Mouse (Mus musculus): Measurements from ENCODE around the gene P4htm.

P4htm gene

DNA sequence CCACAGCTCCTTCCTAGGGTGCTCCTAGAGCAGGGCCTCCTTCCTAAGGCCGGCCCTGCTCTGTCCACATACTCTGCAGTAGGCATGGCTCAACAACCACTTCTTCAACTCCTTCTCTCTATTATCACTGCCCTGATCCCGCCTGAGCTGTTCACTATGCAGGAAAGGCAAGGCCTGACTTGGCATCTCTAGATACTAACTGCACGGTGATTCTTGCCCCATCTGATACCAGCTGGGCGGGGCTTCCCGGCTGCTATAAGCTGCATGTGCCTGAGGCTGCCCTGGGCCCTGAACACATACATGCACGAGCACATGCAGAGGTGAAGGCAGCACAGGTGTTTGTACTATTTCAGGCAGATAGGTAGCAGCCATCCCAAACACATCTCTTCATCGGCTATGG, 33.3 kb downstream of the P4htm start:
- in situ Hi-C loops (cut with MboI, MseI) = loop anchor here in 1 of 2 experiments (10.0 kb wide), 1 partner anchor 491 kb away; the partner anchor contains the start of gene Trex1

DNA sequence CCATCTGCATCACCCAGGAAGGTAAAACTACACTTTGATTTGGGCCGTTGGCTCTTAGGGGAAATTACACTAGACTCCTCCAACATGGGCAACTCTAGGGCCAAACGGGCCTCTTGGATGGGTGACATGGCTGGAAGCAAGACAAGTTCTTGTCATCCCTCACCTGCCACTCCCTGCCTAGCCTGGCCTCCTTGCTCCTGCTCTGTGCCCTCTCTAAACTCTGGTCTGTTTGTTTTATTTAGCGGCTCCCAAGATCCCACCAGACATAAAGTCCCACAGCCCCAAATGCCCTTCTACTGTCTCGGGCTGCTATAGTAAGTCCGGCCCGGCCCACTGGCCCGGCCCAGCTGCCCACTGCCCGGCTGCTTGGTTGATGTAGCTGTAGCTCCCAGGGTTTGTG, 33.8 kb downstream of the P4htm start:
- in situ Hi-C loops (cut with MboI, MseI) = loop anchor here in 1 of 2 experiments (10.0 kb wide), 1 partner anchor 491 kb away; the partner anchor contains the start of gene Trex1

DNA sequence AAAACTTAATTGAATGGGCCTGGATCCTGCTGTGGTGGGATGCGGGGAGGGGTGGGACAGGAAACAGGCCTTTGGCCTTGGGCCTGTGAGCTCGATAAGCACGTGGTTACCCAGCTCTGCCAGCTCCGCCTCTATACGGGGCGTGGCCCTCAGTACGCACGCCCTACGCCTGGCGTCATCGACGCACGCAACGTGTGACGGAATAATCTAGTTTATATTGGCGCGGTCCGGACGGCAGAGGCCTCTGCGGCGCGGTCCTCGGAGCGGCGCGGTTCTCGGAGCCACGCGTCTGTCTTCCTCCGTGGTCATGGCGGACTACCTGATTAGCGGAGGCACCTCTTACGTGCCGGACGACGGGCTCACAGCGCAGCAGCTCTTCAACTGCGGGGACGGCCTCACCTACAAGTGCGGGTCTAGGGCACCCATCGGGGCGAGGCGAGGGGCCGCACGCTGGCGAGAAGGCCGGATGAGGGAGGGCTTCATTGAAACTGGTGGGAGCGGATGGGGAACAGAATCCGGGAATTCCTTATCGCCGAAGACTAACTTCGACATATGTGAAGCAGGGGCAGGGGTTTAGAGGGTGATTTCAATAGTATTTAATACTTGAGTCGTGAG, 37.1 kb downstream of the P4htm start, which contains the start of gene Impdh2:
Impdh2 (plus strand) TSS at position 60 of the 615 bp plus-strand sequence.
- in situ Hi-C loops (cut with MboI, MseI) = loop anchor here in 1 of 2 experiments (10.0 kb wide), 1 partner anchor 494 kb away; the partner anchor contains the start of gene Trex1

- in situ Hi-C loops (cut with MboI, MseI) = loop anchor here in 1 of 2 experiments (10.0 kb wide), 1 partner anchor 794 kb away; no protein-coding TSS in a partner anchor
Observed at GRCm38 (mm10) chr9:108559169-108559568, 38.3 kb downstream of the P4htm start.

DNA sequence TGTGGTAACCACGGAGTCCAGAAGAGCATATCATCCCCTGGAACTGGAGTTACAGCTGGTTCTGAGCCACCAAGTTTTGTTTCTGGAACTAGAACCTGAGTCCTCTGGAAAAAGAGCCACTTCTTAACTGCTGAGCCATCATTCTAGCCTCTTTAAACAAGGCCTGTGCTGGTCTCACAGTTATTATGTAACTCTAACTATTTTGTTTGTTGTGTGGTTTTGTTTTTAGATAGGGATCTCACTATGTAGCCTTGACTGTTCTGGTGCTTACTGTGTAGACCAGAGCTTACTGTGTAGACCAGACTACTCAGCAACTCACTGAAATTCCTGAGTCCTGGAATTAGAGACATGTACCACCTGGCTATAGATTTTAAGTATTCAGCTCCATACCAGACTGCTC, 50.6 kb downstream of the P4htm start:
- in situ Hi-C loops (cut with MboI, MseI) = loop anchor here in 1 of 2 experiments (25.0 kb wide), 1 partner anchor 1710 kb away; no protein-coding TSS in a partner anchor

GRCm38 (mm10) chr9:108545986-108546385, 51.5 kb downstream of the P4htm start:
- in situ Hi-C loops (cut with MboI, MseI) = loop anchor here in 1 of 2 experiments (25.0 kb wide), 1 partner anchor 1709 kb away; no protein-coding TSS in a partner anchor

- in situ Hi-C loops (cut with MboI, MseI) = loop anchor here in 1 of 2 experiments (25.0 kb wide), 1 partner anchor 1704 kb away; no protein-coding TSS in a partner anchor
Observed at GRCm38 (mm10) chr9:108540846-108541245, 56.6 kb downstream of the P4htm start.

DNA sequence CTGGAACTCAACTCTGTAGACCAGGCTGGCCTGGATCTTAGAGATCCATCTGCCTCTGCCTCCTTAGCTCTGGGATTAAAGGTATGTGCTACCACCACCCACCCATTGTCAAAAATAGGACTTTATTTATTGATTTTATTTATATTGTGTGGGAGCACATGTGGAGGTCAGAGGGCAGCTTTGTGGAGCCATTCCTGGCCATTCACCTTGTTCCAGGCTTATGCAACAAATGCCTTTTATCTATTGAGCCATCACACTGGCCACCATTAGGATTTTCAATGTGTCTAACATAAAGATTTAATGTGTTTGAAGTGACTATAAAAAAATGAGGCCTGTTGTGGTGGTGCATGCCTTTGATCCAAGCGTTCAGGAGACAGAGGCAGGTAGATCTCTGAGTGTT, 66.0 kb downstream of the P4htm start:
- in situ Hi-C loops (cut with MboI, MseI) = loop anchor here in 1 of 2 experiments (25.0 kb wide), 1 partner anchor 1694 kb away; no protein-coding TSS in a partner anchor

DNA sequence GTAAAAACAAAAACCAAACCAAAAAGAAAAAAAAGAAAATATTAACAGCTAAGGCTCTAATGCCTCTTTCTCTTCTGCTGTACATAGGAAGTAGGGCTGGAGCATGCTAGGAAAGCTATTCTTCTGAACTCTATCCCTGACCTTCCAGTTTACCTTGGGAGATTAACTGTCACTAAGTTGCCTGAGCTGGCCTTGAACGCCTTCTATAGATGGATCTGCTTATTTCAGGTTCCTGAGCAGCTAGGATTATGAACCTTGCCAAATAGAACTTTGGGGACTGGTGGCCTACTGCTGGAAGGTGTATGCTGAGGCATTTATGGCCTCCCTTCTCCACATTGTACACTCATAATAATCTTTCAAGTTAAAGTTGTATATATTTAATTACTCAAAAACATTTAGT, 66.5 kb downstream of the P4htm start:
- in situ Hi-C loops (cut with MboI, MseI) = loop anchor here in 1 of 2 experiments (25.0 kb wide), 1 partner anchor 1694 kb away; no protein-coding TSS in a partner anchor
